Mouse (Mus musculus) forebrain, embryonic 15.5 days (tissue): ENCODE data around the gene Ndufs5. TPM values are rescaled to one million over a fixed set of nuclear protein-coding genes. Genes with fewer than 3 reads are reported as not detected.

Source experiments
- ATAC-seq: fragments of 200-750 bp; cut with Nextera tagmentation; replicated peaks from 2 replicates; pipeline ENCODE4 v1.8.0; 2017; ENCODE audit warnings: mild to moderate bottlenecking, moderate TSS enrichment, moderate library complexity
- H3K27ac ChIP-seq: fragments of 300-500 bp; sonication (generic); replicated peaks from 2 replicates; pipeline ENCODE4 v1.5.1; 2015; ENCODE audit warnings: mild to moderate bottlenecking, inconsistent platforms
- H3K27me3 ChIP-seq: fragments of 300-500 bp; sonication (generic); 2 replicates; pipeline ENCODE4 v1.6.1; 2015; ENCODE audit warnings: inconsistent platforms
- H3K36me3 ChIP-seq: fragments of 300-500 bp; sonication (generic); 2 replicates; pipeline ENCODE4 v1.6.1; 2015; ENCODE audit warnings: mild to moderate bottlenecking, inconsistent platforms
- H3K4me1 ChIP-seq: fragments of 300-500 bp; sonication (generic); 2 replicates; pipeline ENCODE4 v1.6.1; 2015; ENCODE audit warnings: inconsistent platforms
- H3K4me2 ChIP-seq: fragments of 300-500 bp; sonication (generic); replicated peaks from 2 replicates; pipeline ENCODE4 v1.6.1; 2015; ENCODE audit warnings: mild to moderate bottlenecking, inconsistent platforms
- H3K4me3 ChIP-seq: fragments of 300-500 bp; sonication (generic); 2 replicates; pipeline ENCODE4 v1.5.1; 2015; ENCODE audit warnings: mild to moderate bottlenecking, inconsistent platforms
- H3K9ac ChIP-seq: fragments of 300-500 bp; sonication (generic); replicated peaks from 2 replicates; pipeline ENCODE4 v1.6.1; 2015; ENCODE audit warnings: mild to moderate bottlenecking, inconsistent platforms
- H3K9me3 ChIP-seq: fragments of 300-500 bp; sonication (generic); 2 replicates; pipeline ENCODE4 v1.6.1; 2016; ENCODE audit warnings: inconsistent platforms
- WGBS: fragments of 180-500 bp; shearing (Covaris S2); methylation state at CpG from one replicate; pipeline ENCODE4 v1.1.7; 2015; ENCODE audit warnings: mixed read lengths; 5-methylcytosine and 5-hydroxymethylcytosine counted together
- polyA plus RNA-seq: library from polyadenylated mRNA; unstranded; fragments of >200 nt; fragmentation: Nextera tagmentation; extraction: Ambion mirVana; gene quantifications from 2 replicates; pipeline ENCODE4 v1.2.1, GENCODE M21; 2015

The Ndufs5 gene
- polyA plus RNA-seq, result 379 and 398 TPM in 2 replicates

GRCm38 (mm10) chr4:123717574-123718433 lies at the start of gene Ndufs5:
TSS of gene Ndufs5 (minus strand) at chr4:123718202.
- H3K9me3 ChIP-seq, result no peaks in the 10 kb centered on the region
- 1% methylated on average over 40 of the region's 40 CpGs for WGBS
- peak within 1 kb of the TSS; percentile 79 for H3K4me2 ChIP-seq
- peaks cover 15% of the 10 kb centered on the region for H3K4me1 ChIP-seq
- peaks cover 15% of the 10 kb centered on the region for H3K36me3 ChIP-seq
- peak within 1 kb of the TSS; percentile 90 for H3K4me3 ChIP-seq
- H3K27ac ChIP-seq, result peak within 1 kb of the TSS; percentile 71
- H3K9ac ChIP-seq, result peak within 1 kb of the TSS; percentile 95
- ATAC-seq, result peak; percentile 99
- no peaks in the 10 kb centered on the region for H3K27me3 ChIP-seq

- H3K4me3 ChIP-seq, result no peak overlapping the region
- H3K27ac ChIP-seq, result no peak overlapping the region
- no peak overlapping the region for H3K4me2 ChIP-seq
- no peaks in the 10 kb centered on the region for H3K27me3 ChIP-seq
- 85% methylated on average over 6 of the region's 6 CpGs for WGBS
- no peaks in the 10 kb centered on the region for H3K4me1 ChIP-seq
- no peaks in the 10 kb centered on the region for H3K36me3 ChIP-seq
- H3K9ac ChIP-seq, result no peak overlapping the region
- ATAC-seq, result no peak
- no peaks in the 10 kb centered on the region for H3K9me3 ChIP-seq
Observed at GRCm38 (mm10) chr4:123765071-123765470, 47.1 kb upstream of the Ndufs5 start.

DNA sequence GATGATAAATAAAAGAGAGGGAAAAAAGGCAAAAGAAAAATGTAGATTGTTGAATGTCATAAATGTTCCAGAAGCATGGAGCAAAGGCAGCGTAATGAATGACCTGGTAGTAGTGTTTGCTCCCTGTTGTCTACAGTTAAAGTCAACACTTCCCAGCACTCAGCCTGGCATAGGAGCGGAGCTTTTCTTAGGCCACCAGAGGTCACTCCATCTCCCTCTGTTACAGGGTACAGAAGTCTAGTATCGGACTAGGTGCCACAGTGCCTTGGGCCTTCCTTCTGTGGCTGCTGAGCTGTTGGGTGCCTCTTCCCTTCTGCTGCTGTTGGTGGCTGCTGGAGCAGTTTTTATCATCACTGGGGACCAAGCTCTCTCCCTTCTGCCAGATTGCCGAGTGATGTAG lies 40.3 kb upstream of the Ndufs5 start:
- H3K27me3 ChIP-seq, result no peaks in the 10 kb centered on the region
- WGBS, result 48% methylated on average over 4 of the region's 4 CpGs
- H3K9me3 ChIP-seq, result no peaks in the 10 kb centered on the region
- no peak for ATAC-seq
- no peaks in the 10 kb centered on the region for H3K4me1 ChIP-seq
- H3K4me2 ChIP-seq, result no peak overlapping the region
- no peaks in the 10 kb centered on the region for H3K36me3 ChIP-seq
- H3K4me3 ChIP-seq, result no peak overlapping the region
- no peak overlapping the region for H3K27ac ChIP-seq
- no peak overlapping the region for H3K9ac ChIP-seq

GRCm38 (mm10) chr4:123750707-123751312 lies 32.8 kb upstream of the Ndufs5 start:
- no peaks in the 10 kb centered on the region for H3K9me3 ChIP-seq
- no peaks in the 10 kb centered on the region for H3K36me3 ChIP-seq
- peak overlapping the region; percentile 60 for H3K4me2 ChIP-seq
- ATAC-seq, result no peak
- H3K4me1 ChIP-seq, result peaks cover 34% of the 10 kb centered on the region
- H3K27me3 ChIP-seq, result no peaks in the 10 kb centered on the region
- peak overlapping the region; percentile 98 for H3K4me3 ChIP-seq
- H3K27ac ChIP-seq, result peak overlapping the region; percentile 94
- H3K9ac ChIP-seq, result peak overlapping the region; percentile 95
- WGBS, result 0% methylated on average over 8 of the region's 8 CpGs

DNA sequence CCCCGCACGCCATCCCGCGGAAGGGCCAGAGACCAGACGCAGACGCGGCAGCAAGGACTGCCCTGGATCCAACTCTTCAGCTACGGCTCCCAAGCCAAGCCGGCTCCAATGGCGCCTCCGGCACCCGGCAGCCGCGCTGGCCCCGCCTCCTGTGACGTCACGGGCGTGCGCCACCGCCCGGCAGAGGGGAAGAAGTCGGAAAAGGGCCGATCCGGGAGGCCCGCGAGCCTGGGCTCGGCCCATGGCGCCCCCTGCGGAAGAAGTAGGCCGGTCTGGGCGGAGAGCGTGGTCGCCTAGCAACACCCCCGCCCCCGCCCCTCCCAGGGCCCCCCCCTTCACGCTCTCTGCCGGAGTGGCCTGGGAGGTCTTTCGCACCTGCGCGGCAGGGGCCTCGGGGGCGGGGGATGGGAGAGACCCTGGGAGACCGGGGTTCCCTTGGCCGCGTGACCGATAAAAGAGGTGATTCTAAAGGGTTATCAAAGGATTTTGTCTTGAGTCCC lies 32.2 kb upstream of the Ndufs5 start, which contains the start of gene Akirin1:
TSS of gene Akirin1 (minus strand) at position 194 of the 500 bp plus-strand sequence.
- Histone ChIP-seq H3K27ac (peak within 1 kb of the TSS; percentile 94), H3K4me3 (peak within 1 kb of the TSS; percentile 98), H3K4me1 (peaks cover 36% of the 10 kb centered on the region), H3K9ac (peak within 1 kb of the TSS; percentile 95), H3K9me3 (no peaks in the 10 kb centered on the region), H3K36me3 (no peaks in the 10 kb centered on the region), H3K4me2 (peak within 1 kb of the TSS; percentile 60), H3K27me3 (no peaks in the 10 kb centered on the region)
- under 1% methylated on average over 46 of the region's 46 CpGs for WGBS
- peak; percentile 99 for ATAC-seq

- Histone ChIP-seq H3K27ac (peak overlapping the region; percentile 94), H3K27me3 (no peaks in the 10 kb centered on the region), H3K4me1 (peaks cover 36% of the 10 kb centered on the region), H3K4me3 (peak overlapping the region; percentile 98), H3K9ac (peak overlapping the region; percentile 95), H3K36me3 (no peaks in the 10 kb centered on the region), H3K9me3 (no peaks in the 10 kb centered on the region), H3K4me2 (peak overlapping the region; percentile 60)
- ATAC-seq, result peak; percentile 40
- under 1% methylated on average over 54 of the region's 55 CpGs for WGBS
Observed at GRCm38 (mm10) chr4:123749484-123750130, 31.6 kb upstream of the Ndufs5 start.

GRCm38 (mm10) chr4:123748726-123749415 lies 30.9 kb upstream of the Ndufs5 start:
- WGBS, result 10% methylated on average over 10 of the region's 10 CpGs
- no peak for ATAC-seq

GRCm38 (mm10) chr4:123745221-123745775 lies 27.3 kb upstream of the Ndufs5 start:
- peaks cover 29% of the 10 kb centered on the region for H3K4me1 ChIP-seq
- peaks cover 19% of the 10 kb centered on the region for H3K36me3 ChIP-seq
- ATAC-seq, result no peak
- WGBS, result 92% methylated on average over 4 of the region's 4 CpGs
- H3K4me2 ChIP-seq, result no peak overlapping the region
- no peak overlapping the region for H3K9ac ChIP-seq
- no peaks in the 10 kb centered on the region for H3K9me3 ChIP-seq
- no peaks in the 10 kb centered on the region for H3K27me3 ChIP-seq
- H3K27ac ChIP-seq, result no peak overlapping the region
- H3K4me3 ChIP-seq, result no peak overlapping the region

More at GRCm38 (mm10) chr4:123748726-123749415, 30.9 kb upstream of the Ndufs5 start:
- no peaks in the 10 kb centered on the region for H3K36me3 ChIP-seq
- peak overlapping the region; percentile 95 for H3K9ac ChIP-seq
- peaks cover 36% of the 10 kb centered on the region for H3K4me1 ChIP-seq
- no peaks in the 10 kb centered on the region for H3K27me3 ChIP-seq
- peak overlapping the region; percentile 94 for H3K27ac ChIP-seq
- peak overlapping the region; percentile 98 for H3K4me3 ChIP-seq
- no peaks in the 10 kb centered on the region for H3K9me3 ChIP-seq
- peak overlapping the region; percentile 60 for H3K4me2 ChIP-seq

- no peaks in the 10 kb centered on the region for H3K27me3 ChIP-seq
- WGBS, result 93% methylated on average over 1 of the region's 1 CpGs
- no peak overlapping the region for H3K4me3 ChIP-seq
- H3K36me3 ChIP-seq, result peaks cover 31% of the 10 kb centered on the region
- H3K27ac ChIP-seq, result no peak overlapping the region
- H3K4me1 ChIP-seq, result peaks cover 17% of the 10 kb centered on the region; the same call in 1 of the 2 replicates
- no peak overlapping the region for H3K9ac ChIP-seq
- no peaks in the 10 kb centered on the region for H3K9me3 ChIP-seq
- ATAC-seq, result no peak
- no peak overlapping the region for H3K4me2 ChIP-seq
Observed at GRCm38 (mm10) chr4:123742891-123743290, 24.9 kb upstream of the Ndufs5 start.

- peaks cover 54% of the 10 kb centered on the region for H3K36me3 ChIP-seq
- no peaks in the 10 kb centered on the region for H3K27me3 ChIP-seq
- no peak overlapping the region for H3K4me2 ChIP-seq
- H3K27ac ChIP-seq, result no peak overlapping the region
- no peak overlapping the region for H3K9ac ChIP-seq
- H3K4me3 ChIP-seq, result no peak overlapping the region
- no peaks in the 10 kb centered on the region for H3K9me3 ChIP-seq
- 95% methylated on average over 4 of the region's 4 CpGs for WGBS
- ATAC-seq, result no peak
- no peaks in the 10 kb centered on the region for H3K4me1 ChIP-seq
Observed at GRCm38 (mm10) chr4:123738708-123739107, 20.7 kb upstream of the Ndufs5 start.

DNA sequence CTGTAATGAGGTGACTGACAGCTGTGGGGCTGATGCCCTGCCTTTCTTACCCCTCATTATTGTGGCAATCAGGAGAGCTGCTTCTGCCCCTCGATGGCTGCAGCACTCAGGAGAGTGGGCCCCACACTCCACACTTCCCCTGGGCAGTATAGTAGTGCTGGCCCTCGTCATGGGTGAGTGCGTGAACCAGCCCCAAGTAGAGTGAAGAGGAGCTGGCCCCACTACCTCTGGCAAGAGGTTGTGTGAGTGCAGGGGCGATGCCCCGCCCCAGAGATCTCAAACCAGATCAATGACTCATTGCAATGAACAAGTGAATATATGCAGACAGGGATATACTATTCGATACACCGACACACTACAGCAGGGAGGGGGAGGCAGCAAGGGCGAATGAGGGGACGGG lies 15.5 kb upstream of the Ndufs5 start:
- Histone ChIP-seq H3K36me3 (peaks cover 36% of the 10 kb centered on the region), H3K9ac (no peak overlapping the region), H3K27me3 (no peaks in the 10 kb centered on the region), H3K9me3 (no peaks in the 10 kb centered on the region), H3K4me2 (no peak overlapping the region), H3K4me1 (no peaks in the 10 kb centered on the region), H3K4me3 (no peak overlapping the region), H3K27ac (no peak overlapping the region)
- no peak for ATAC-seq
- 94% methylated on average over 9 of the region's 9 CpGs for WGBS
